Mouse (Mus musculus): ENCODE results near the gene Olfr279.

Gene Olfr279

GRCm38 (mm10) chr15:98541064-98541463 is 48.9 kb downstream of the Olfr279 start:
- DNase-seq (ENCODE audit: extremely low read depth, low read depth, low spot score): no peak

- DNase-seq (ENCODE audit: extremely low read depth, low read depth, low spot score): no peak
Measured at GRCm38 (mm10) chr15:98543341-98543740, 51.1 kb downstream of the Olfr279 start.

DNA sequence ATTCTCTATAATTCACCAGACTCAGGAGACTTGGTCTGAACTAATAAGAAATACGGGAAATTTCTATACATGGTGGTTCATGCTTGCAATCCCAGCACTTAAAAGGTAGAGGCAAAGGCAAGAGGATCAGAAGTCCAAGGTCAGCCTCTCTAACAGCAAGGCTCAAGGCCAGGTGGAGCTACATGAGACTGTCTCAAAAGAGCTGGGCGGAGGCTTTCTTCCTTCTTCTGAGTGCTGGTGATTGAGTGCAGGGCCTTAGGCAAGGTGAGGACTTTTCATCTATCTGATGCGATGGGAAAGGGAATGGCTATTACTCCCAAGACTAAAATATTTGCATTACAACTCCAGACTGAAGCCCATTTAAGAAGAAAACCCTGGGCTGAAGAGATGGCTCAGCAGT is 52.9 kb downstream of the Olfr279 start:
- no peak for DNase-seq (ENCODE audit: extremely low read depth, low read depth, low spot score)

DNA sequence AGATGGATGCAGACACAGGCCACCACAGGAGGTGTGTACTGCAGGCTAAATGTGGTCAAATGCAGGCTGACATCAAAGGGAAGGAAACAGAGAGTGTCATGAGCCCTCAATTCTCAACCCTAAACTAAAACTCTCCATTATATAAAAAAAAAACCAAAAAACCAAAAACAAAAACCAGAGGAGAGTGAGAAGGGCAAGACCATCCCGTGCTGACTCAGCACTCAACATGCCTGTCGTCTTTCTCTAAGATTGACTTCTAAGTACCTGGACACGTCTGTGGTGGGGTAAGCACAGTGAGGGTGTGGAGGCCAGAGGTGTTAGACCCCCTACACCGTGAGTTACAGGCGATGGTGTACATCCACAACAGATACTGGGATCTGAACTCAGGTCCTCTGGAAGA is 54.6 kb downstream of the Olfr279 start:
- no peak for DNase-seq (ENCODE audit: extremely low read depth, low read depth, low spot score)

Measured in fat pad, adult 2 months (tissue).